Comparison of ENCODE assay signal across 11 mouse cellular contexts in the genomic region with DNA sequence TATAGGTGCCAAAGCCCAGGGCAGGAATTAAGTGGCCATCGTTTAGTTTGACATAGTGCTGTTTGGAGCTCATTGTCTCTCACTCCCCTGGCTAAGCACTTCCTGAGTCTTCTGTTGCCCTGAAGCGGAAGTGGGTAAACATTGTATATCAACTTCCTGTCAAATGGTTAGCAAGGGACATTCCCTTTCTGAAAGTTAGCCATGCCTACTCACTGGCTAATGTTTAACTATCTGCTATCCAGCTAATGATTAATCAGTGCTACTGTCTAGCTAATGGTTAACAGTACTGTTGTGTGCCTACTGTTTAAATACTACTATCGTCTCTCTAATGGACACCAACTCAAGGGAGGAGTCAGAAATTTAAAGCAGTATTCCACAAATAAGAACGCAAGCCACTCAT. TPM values are rescaled to one million over a fixed set of nuclear protein-coding genes. Genes with fewer than 3 reads are reported as not detected.
DNase-seq lines count a peak whose midpoint lies in the region; ATAC-seq and TF ChIP-seq lines count a peak whose summit lies in the region.
"Had no signal": no experiment of that assay in that cellular context is flagged by ENCODE, and none has a peak within 500 bp of the region (broad histone marks: within the 10 kb centered on the region; RNA-seq: fewer than 3 reads in every experiment).

A gene (minus strand): TSS at position 150 of the 400 bp plus-strand sequence.

- no peaks in the 10 kb centered on the region for H3K27me3 ChIP-seq in intestine, postnatal 0 days (replicated peaks; ENCODE audit: control insufficient read depth, insufficient read depth, low read length)
- H3K27me3 ChIP-seq in liver, embryonic 12.5 days (replicated peaks) = no peaks in the 10 kb centered on the region
- no peaks in the 10 kb centered on the region for H3K27me3 ChIP-seq in stomach, embryonic 15.5 days (replicated peaks)

- H3K4me1 ChIP-seq in intestine, postnatal 0 days (replicated peaks; ENCODE audit: control insufficient read depth, insufficient read depth, low read length) = no peaks in the 10 kb centered on the region
- no peaks in the 10 kb centered on the region for H3K4me1 ChIP-seq in liver, embryonic 12.5 days
- H3K4me1 ChIP-seq in stomach, embryonic 15.5 days = no peaks in the 10 kb centered on the region

- H3K4me3 ChIP-seq in intestine, postnatal 0 days (ENCODE audit: low read depth, low read length) = peak within 1 kb of the TSS; percentile 39
- H3K4me3 ChIP-seq in liver, embryonic 12.5 days = no peak within 1 kb of the TSS
- H3K4me3 ChIP-seq in stomach, embryonic 15.5 days (replicated peaks) = peak within 1 kb of the TSS; percentile 19

- H3K27ac ChIP-seq in intestine, postnatal 0 days (ENCODE audit: low read depth, low read length) = peak within 1 kb of the TSS; percentile 60
- H3K27ac ChIP-seq in liver, embryonic 12.5 days = no peak within 1 kb of the TSS
- H3K27ac ChIP-seq in stomach, embryonic 15.5 days = no peak within 1 kb of the TSS

- no peaks in the 10 kb centered on the region for H3K36me3 ChIP-seq in intestine, postnatal 0 days (ENCODE audit: control insufficient read depth, insufficient read depth)
- no peaks in the 10 kb centered on the region for H3K36me3 ChIP-seq in liver, embryonic 12.5 days
- H3K36me3 ChIP-seq in stomach, embryonic 15.5 days = no peaks in the 10 kb centered on the region

- 15% methylated on average over 4 of the region's 4 CpGs for WGBS in intestine, postnatal 0 days
- 42% methylated on average over 4 of the region's 4 CpGs for WGBS in liver, embryonic 12.5 days (ENCODE audit: insufficient replicate concordance)
- 33% methylated on average over 4 of the region's 4 CpGs for WGBS in stomach, embryonic 15.5 days

- no peak for TF ChIP-seq CTCF in intestine, postnatal 0 days (IDR thresholded peaks at IDR 0.05; ENCODE audit: low read depth)

- DNase-seq in T-cell, adult 2 months (ENCODE audit: low spot score) = peak; percentile 18
- no peak for DNase-seq in urinary bladder, postnatal 36 days (ENCODE audit: low spot score in 2 of 2)
- no peak for DNase-seq in cerebellum, postnatal 36 days
- no peak for DNase-seq in gastrocnemius, adult 8-10 months (ENCODE audit: low spot score in 2 of 2)
- DNase-seq: adrenal gland, postnatal 25 days; cerebellum, adult 8-10 months; lung, adult 2 months had no signal

- ATAC-seq in intestine, postnatal 0 days = peak; percentile 96
- peak; percentile 76 for ATAC-seq in liver, embryonic 12.5 days
- ATAC-seq in stomach, embryonic 15.5 days (ENCODE audit: insufficient read depth, low FRiP score, low read depth) = peak; percentile 93

- H3K9ac ChIP-seq in intestine, postnatal 0 days (ENCODE audit: low read depth, low read length) = peak within 1 kb of the TSS; percentile 45; the same call in 1 of the 2 replicates
- no peak within 1 kb of the TSS for H3K9ac ChIP-seq in liver, embryonic 12.5 days
- H3K9ac ChIP-seq in stomach, embryonic 15.5 days = no peak within 1 kb of the TSS

- H3K9me3 ChIP-seq in intestine, postnatal 0 days (ENCODE audit: control insufficient read depth) = no peaks in the 10 kb centered on the region
- H3K9me3 ChIP-seq in liver, embryonic 12.5 days (replicated peaks) = no peaks in the 10 kb centered on the region
- H3K9me3 ChIP-seq in stomach, embryonic 15.5 days = no peaks in the 10 kb centered on the region

- H3K4me2 ChIP-seq in intestine, postnatal 0 days (replicated peaks; ENCODE audit: low read depth) = peak within 1 kb of the TSS; percentile 62
- 0 out of 2 replicates have a peak within 1 kb of the TSS, but pooled peaks have one; percentile 10 for H3K4me2 ChIP-seq in liver, embryonic 12.5 days
- H3K4me2 ChIP-seq in stomach, embryonic 15.5 days = peak within 1 kb of the TSS; percentile 21; the same call in 1 of the 2 replicates

RNA-seq across cellular contexts. Expression of the gene that starts here (rescaled TPM):
- polyA plus RNA-seq in intestine, postnatal 0 days (2015; fragmentation: Nextera tagmentation; extraction: Ambion mirVana) = 215 and 226 TPM in 2 replicates
- polyA plus RNA-seq in liver, embryonic 12.5 days (2016; fragmentation: Nextera tagmentation; extraction: Ambion mirVana) = 12.2 and 13.2 TPM in 2 replicates
- 66.9 and 81.5 TPM in 2 replicates for polyA plus RNA-seq in stomach, embryonic 15.5 days (2015; fragmentation: Nextera tagmentation; extraction: Ambion mirVana)
- total RNA-seq in gastrocnemius, adult 8-10 months (2022) = not detected
- total RNA-seq: adrenal gland, postnatal 25 days; layer of hippocampus, adult 8-10 months had no signal

Comparison
In these comparisons a context has a peak if more than half of its experiments do, and no peak if none do; other contexts are left out.
1. H3K4me2 ChIP-seq: peak in every context shown above with its lines; median percentile 62 in intestine, postnatal 0 days; 21 in stomach, embryonic 15.5 days; 10 in liver, embryonic 12.5 days.